Mouse (Mus musculus) heart, adult 2 months (tissue): ENCODE data around the gene Slc7a11.

Experiments used
- CTCF ChIP-seq: fragments of 200-600 bp; IDR thresholded peaks from 2 replicates; pipeline ENCODE4 v1.8.1; 2022; ENCODE audit warnings: antibody characterized with exemption, mild to moderate bottlenecking, moderate library complexity
- POLR2A ChIP-seq: fragments of 200-500 bp; IDR thresholded peaks from 2 replicates; pipeline ENCODE4 v1.6.1; 2011; ENCODE audit warnings: mild to moderate bottlenecking, low read depth, low read length, control low read depth; ENCODE audit not compliant: insufficient read depth

DNA sequence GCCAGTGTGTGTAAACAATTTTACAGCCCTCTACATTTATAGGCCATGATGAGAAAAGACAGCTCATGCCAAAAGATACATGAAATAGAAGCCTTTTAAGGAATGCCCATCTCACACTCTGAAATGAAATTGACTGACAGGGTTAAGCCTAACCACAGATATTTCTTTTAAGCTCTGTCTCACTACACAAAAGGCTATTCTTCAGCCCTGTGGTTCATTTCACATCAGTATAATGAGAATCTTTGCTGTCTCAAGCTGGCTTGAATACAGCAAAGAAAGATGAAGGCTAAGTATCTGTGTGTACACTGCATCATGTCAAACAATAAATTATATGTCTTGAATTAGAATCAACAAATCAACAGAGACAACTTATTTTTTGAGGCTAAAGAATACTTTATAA, 549.5 kb downstream of the Slc7a11 start:
- TF ChIP-seq POLR2A (no peak), CTCF (no peak)
